Mouse (Mus musculus) small intestine, adult 2 months (tissue): ENCODE results near the gene Afap1.

Source experiments
- CTCF ChIP-seq: fragments of 200-500 bp; IDR thresholded peaks from 2 replicates; pipeline ENCODE4 v1.5.1; 2012; ENCODE audit warnings: low read depth, mild to moderate bottlenecking, control low read depth, inconsistent platforms, low read length, moderate library complexity, mixed read lengths; ENCODE audit not compliant: insufficient replicate concordance, insufficient read length; ENCODE audit errors: extremely low read depth
- POLR2A ChIP-seq: fragments of 200-500 bp; IDR thresholded peaks from 2 replicates; pipeline ENCODE4 v1.6.1; 2012; ENCODE audit warnings: low read depth, mild to moderate bottlenecking, control low read depth, inconsistent platforms, low read length, moderate library complexity

DNA sequence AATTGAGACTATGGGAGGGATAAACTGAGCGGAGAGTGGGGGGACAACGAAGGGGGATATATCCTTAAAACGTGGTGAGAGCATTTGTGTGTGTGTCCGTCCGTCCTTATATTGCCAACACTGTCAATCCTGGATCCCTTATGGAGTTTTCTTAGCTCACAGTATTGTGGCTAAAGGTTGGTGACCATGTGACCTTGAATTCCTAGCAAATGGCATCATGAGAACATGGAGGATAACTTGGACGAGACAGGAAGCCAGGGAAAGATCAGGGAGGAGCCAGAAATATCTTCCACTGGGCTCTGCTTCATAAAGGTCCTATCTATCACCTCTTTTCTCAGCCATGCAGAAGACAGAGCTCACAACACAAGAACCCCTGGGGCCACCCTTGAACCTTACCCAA lies 30.3 kb downstream of the Afap1 start:
- no peak for TF ChIP-seq CTCF
- no peak for TF ChIP-seq POLR2A
